Mouse (Mus musculus) spleen, postnatal 10 days (tissue): ENCODE measurements around the gene Atp13a3.
"Not testable (repeated sequence)": the region's sequence is repeated elsewhere in the genome, so short reads cannot be mapped to it uniquely, and the experiment has no call there.

Experiments used
- DNase-seq, 2 experiments: peaks; one replicate each; pipeline ENCODE4 v3.0.0; 2021 to 2022; ENCODE audit warnings: low spot score in 2 of 2

Atp13a3 gene

GRCm38 (mm10) chr16:30412680-30413079 is 6.9 kb upstream of the Atp13a3 start:
- DNase-seq: no peak

DNA sequence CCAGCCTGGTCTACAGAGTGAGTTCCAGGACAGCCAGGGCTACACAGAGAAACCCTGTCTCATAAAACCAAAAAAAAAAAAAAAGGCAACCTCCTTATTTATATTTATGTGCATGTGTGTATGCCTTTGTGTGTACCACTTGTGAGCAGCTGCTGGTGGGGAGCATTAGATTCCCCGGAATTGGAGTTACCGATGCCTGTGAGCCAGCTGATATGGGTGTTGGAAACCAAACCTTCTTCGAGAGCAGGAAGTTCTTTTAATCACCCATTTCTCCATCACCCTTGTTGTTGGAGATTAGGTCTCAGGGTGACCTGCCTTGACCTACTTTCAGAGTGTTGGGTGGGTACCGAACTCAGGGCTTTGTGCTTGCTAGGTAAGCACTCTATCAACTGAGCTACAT is 5.1 kb upstream of the Atp13a3 start:
- DNase-seq: no peak

GRCm38 (mm10) chr16:30407513-30407912 is 1.7 kb upstream of the Atp13a3 start:
- peak in 1 of 2 experiments; percentile 33 for DNase-seq

- DNase-seq: no peak
Observed at GRCm38 (mm10) chr16:30403528-30403927, 2.2 kb downstream of the Atp13a3 start.

DNA sequence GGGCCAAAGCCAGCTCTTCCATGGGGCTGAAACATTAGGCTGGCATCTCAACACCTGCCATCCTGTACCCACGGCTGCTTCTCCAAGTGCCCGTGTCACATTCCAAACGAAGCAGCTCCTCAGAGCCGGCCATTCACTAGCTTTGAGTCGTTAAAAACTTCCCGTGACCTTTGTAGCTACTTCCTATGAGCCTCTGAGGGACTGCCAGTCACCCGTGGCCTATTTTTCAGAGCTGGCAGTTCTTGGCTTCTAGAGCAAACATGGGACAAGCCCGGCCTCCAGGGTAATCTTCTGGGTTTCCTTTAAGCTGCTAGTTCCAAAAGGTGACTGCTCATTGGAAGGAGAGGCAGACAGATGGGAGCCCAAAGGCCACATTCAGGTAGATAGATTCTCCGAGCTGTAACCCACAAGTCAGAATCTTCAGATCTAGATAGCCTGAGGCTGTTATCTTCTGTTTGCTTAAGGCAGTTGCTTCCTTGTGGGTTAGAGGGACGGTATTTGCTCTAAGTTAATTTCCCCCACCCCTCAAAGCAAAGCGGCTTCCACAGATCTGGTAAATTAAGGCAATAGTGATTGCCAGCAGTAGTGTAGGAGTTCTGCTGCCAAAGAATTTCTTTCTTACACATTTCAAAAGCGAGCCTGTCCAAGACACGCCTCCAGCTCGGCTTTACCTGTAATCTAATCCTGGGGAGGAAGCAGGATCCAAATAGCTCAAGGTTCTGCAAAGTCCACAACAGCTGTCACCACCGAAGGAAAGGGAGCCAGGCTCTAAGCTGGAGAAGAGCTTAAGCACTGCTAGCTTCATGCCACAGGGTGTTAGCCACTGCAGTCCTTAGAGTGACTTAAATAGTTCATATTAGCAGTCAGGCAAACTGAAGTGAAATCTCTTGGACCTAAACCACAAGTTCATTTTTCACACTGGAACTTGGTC is 8.4 kb downstream of the Atp13a3 start:
- DNase-seq: no peak

- no peak for DNase-seq
Observed at GRCm38 (mm10) chr16:30395136-30395535, 10.6 kb downstream of the Atp13a3 start.

DNA sequence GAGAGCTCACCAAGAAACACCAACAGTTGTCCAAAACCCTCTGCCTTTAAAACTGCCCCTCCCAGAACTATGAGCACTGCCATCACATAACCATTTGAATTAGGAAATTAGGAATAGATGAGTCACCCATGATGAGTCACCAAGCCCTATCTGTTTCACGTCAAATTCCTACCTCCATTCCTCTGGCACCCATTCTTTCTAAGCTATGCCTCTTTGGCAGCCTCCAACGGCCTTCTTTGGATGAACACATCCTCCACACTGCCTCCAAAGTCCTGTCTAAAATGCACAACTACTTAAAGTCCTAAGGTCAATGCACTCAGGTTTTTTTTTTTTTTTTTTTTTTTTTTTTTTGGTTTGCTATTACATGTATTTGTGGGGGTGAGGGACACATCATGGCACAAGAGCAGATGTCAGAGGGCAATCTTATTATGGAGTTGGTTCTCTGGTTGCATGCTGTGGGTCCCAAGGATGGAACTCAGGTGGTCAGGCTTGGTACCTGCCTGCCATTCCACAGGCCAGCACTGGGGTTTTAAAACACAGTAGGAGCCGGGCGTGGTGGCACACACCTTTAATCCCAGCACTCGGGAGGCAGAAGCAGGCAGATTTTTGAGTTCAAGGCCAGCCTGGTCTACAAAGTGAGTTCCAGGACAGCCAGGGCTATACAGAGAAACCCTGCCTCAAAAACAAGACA is 15.0 kb downstream of the Atp13a3 start:
- DNase-seq: no peak

GRCm38 (mm10) chr16:30389831-30390649 is 15.7 kb downstream of the Atp13a3 start:
- peak in 1 of 2 experiments; percentile 50 for DNase-seq

DNA sequence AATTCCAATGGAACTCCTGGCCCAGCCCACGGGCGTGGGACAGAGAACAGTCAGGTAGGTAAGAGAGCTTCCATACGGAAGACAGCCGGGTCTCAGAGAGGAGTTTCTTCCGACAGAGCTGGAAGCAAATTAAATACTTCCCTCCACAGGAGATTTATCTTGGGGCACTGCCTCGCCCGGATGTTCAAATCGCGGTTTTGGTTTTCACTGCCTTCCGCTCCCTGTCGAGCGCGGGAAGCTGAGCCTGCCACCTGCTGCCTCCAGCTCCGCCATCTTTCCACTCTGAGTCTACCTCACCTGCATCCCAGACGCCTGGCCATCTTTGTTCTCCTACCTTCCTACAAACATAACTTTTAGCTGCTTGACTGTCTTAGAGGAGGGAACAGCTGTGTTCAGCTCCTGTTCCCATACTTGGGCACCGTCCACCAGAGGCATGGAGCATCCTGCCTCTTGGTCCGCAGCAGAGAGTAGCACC is 16.5 kb downstream of the Atp13a3 start:
- DNase-seq: peak; percentile 61 to 72

DNA sequence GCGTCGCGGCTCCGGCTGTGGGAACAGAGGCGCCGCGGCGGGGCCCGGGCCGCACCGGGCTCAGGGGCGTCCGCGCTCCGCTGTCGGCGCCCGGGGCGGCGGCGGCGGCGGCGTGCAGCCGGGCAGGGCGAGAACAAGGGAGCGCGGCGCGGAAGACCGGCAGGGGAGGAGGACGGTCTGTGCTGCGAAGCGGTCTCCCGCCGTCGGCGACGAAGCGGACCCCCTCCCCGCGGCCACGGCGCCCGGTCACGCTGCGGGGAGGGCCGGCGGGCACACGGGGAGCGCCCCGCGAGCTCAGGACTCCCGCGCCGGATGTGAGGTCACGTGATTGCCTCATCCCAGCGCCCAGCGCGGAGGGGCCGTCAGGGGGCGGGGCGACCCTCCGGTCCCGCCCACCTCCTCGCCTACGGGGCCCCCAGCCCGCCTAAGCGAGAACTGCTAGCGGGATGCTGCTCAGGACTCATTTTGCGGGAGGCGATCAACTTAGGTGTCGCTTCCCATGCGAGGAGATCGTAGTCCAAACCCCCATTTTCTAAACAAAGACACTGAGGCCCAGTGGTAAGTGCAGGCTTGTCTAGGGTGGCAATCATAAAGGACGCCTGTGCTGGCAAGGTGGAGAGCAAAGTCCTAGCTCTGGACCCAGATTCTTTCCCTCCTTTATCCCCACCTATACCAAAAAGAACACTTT is 17.1 kb downstream of the Atp13a3 start:
- DNase-seq: peak; percentile 89 to 92

DNA sequence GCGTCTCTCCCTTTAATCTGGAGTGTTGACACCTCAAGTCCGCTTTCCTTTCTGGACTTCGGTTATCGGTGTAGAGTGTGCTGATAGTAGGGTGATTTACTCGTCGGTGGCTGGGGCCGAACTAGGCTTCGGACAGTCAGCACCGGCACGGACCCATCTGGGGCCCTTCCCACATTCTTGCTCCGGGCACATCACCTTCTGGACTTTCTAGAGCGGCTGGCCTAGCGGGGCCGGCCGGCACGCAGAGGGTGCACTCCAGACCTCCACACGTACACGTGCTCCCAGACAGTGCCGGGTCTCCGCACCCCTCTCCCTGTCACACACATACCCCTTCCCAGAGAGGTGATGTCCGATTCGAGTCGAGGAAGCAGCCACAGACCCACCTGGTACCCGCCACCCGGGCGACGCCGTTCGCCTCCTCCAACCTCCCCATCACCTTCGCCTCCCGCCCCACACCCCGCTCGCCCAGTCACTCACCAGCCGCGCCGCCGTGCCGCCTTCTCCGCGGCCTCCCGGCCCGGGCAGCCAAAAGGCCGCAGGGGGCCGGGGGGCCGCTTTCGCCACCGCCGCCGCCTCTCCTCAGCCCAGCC is 17.8 kb downstream of the Atp13a3 start:
- DNase-seq: peak; percentile 68 to 69

DNA sequence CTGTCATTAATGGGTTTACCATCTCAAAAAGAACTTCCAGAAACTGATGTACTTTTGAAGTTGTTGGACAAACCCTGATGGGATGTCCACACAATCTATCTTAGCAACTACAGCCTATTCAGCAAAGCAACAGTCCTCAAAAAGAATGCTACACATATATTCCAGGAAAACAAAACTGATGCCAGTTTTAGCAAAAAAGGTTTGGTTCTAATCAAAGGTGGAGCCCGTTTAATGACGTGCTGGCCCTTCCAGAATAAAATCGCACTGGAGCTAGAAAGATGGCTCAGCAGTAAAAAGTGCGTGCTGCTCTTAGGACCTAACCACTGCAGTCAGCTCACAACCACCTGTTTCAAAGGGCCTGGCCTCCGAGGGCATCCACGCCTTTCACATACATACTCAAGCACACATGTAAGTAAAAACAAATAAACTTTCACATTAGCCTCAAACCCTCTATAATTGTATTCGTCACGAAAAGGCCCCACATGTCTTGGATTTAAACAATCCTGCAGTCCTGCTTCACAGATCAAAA is 18.8 kb downstream of the Atp13a3 start:
- no peak for DNase-seq

DNA sequence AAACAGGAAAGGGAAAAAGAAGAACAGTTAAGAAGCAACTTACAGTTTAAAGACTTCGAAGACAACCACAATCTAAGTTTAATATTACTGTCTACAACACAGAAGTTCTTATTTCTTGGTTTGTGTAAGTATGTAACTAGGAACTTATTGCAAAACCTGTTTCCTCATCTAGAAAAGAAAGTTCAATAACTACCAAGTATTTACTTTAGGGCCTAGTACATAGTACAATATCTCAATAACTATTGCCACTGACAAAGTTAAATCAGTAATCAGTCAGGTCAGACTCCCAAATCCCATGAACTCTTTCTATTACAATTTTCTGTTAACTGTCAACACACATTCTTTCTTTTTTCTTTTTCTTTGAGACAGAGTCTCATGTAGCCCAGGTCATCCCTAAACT is 20.2 kb downstream of the Atp13a3 start:
- DNase-seq: no peak

DNA sequence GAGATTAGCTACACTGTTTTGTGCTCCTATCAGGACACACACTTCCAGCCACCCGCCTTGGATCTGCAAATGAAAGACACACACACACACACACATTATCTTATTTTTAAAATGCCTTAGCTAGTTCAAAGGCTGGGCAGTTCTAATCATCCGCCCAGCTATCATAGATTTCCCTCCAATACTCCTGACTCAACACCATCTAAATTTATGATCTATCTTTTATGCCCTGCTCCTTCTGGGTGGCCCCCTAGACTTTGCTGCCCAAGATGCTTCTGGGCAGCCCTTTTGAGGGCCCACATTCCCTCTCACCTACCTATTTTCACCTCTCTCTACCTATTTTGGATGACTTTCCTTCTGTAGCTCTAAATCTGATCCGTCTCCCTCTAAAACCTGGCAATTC is 29.5 kb downstream of the Atp13a3 start:
- DNase-seq: no peak

DNA sequence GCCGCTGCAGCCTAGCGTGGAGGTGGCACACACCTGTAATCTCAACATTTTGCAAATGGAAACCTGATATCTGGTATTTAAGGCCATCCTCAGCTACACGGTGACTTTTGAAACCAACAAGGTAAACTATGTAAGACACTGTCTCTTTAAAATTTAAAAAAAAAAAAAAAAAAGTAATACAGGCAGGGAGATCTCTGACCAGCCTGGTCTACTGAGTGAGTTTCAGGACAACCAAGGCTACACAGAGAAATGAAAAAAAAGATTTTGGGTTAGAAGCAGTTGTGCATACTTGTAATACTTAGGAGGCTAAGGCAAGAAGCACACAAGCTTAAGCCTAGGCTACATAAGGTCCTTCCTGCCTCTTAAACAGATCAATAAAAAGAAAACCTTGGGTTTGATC is 30.8 kb downstream of the Atp13a3 start:
- no peak for DNase-seq

GRCm38 (mm10) chr16:30374266-30374665 is 31.5 kb downstream of the Atp13a3 start:
- DNase-seq: peak in 1 of 2 experiments; percentile 52

- DNase-seq: not testable (repeated sequence)
Observed at GRCm38 (mm10) chr16:30373286-30373685, 32.5 kb downstream of the Atp13a3 start.

DNA sequence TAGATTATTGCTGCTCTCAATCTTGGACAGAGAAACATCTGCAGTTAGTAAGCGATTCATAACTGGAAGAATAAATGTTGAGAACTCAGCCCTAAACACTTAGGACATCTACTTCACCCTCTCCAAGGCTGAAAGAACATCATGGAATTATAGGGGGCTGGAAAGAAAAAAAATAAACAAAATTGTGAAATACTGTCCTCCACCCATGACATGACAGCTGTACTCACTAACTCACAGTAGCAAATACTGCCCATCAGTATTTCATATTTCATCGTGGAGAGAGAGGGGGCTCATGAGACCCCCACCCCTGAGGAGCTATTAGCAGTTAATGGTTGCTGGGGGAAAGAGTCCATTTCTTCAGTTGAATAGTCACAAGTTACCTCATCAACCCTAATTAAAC is 38.4 kb downstream of the Atp13a3 start:
- no peak for DNase-seq

GRCm38 (mm10) chr16:30364604-30365003 is 41.2 kb downstream of the Atp13a3 start:
- DNase-seq: no peak

GRCm38 (mm10) chr16:30362528-30362927 is 43.2 kb downstream of the Atp13a3 start:
- DNase-seq: no peak

GRCm38 (mm10) chr16:30353489-30353888 is 52.3 kb downstream of the Atp13a3 start:
- not testable (repeated sequence) for DNase-seq
